Mouse (Mus musculus) spleen, adult 2 months (tissue): ENCODE measurements around the gene Kcnt1. TPM values are rescaled to one million over a fixed set of nuclear protein-coding genes. Genes with fewer than 3 reads are reported as not detected.

Source experiments
- DNase-seq, 2 experiments: peaks; one replicate each; pipeline versions ENCODE4 v3.0.0 to v3.0.0-alpha.2; 2012 to 2021; ENCODE audit warnings: low spot score in 2 of 2, low read depth in 1 of 2
- H3K27ac ChIP-seq: fragments of 200-500 bp; 2 replicates; pipeline ENCODE4 v1.5.1; 2012; ENCODE audit warnings: low read length, inconsistent platforms; ENCODE audit not compliant: insufficient read depth
- H3K27me3 ChIP-seq: fragments of 200-500 bp; 2 replicates; pipeline ENCODE4 v1.6.1; 2012; ENCODE audit warnings: mild to moderate bottlenecking, moderate library complexity, low read length, inconsistent platforms; ENCODE audit not compliant: control insufficient read depth, insufficient read depth
- H3K36me3 ChIP-seq: fragments of 200-500 bp; 2 replicates; pipeline ENCODE4 v1.6.1; 2012; ENCODE audit warnings: mild to moderate bottlenecking, low read length, inconsistent platforms; ENCODE audit not compliant: control insufficient read depth, insufficient read depth
- H3K4me1 ChIP-seq: fragments of 200-500 bp; 2 replicates; pipeline ENCODE4 v1.6.1; 2011; ENCODE audit warnings: inconsistent platforms; ENCODE audit not compliant: control insufficient read depth, insufficient read depth, insufficient read length
- H3K4me3 ChIP-seq: fragments of 200-500 bp; 2 replicates; pipeline ENCODE4 v1.5.1; 2011; ENCODE audit warnings: mild to moderate bottlenecking, inconsistent platforms; ENCODE audit not compliant: insufficient read depth, insufficient read length; ENCODE audit errors: extremely low read depth
- CTCF ChIP-seq: fragments of 200-500 bp; IDR thresholded peaks from 2 replicates; pipeline ENCODE4 v1.5.1; 2011; ENCODE audit warnings: mild to moderate bottlenecking, inconsistent platforms; ENCODE audit not compliant: insufficient read depth, insufficient read length, insufficient replicate concordance; ENCODE audit errors: extremely low read depth
- POLR2A ChIP-seq: fragments of 200-500 bp; IDR thresholded peaks from 2 replicates; pipeline ENCODE4 v1.6.1; 2011; ENCODE audit warnings: low read depth, low read length, inconsistent platforms
- WGBS: fragments of 180-500 bp; shearing (Covaris S2); methylation state at CpG from one replicate; pipeline ENCODE4 v1.1.7; 2018; 5-methylcytosine and 5-hydroxymethylcytosine counted together
- polyA plus RNA-seq: library from polyadenylated mRNA; depleted of rRNA; stranded (reverse); fragments of >200 nt; gene quantifications from 2 replicates; pipeline ENCODE4 v1.2.3, GENCODE M21; 2012

The Kcnt1 gene
- polyA plus RNA-seq, 1 experiment = 0.40 TPM

DNA sequence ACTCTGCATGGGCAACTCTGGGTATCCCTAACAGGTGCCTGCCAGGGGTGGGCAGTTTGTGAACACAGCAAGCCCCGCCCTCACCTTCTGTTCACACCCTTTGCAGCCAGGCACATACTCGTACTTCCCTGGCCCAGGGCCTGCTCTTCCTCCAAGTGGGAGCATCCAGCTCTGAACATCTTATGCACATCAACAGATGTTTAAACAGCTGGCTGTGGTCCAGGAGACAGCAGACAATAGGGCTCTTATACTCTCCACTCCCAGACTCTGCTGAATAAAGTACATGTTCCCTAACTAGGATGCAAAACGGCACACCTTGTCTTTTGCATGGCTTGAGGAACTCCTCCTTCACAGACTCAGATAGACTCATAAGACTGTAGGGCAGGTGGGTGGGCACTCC, 56.4 kb downstream of the Kcnt1 start:
- Histone ChIP-seq H3K4me1 (no peaks in the 10 kb centered on the region), H3K27me3 (no peaks in the 10 kb centered on the region), H3K27ac (no peak overlapping the region), H3K4me3 (no peak overlapping the region), H3K36me3 (no peaks in the 10 kb centered on the region)
- no peak for TF ChIP-seq CTCF
- TF ChIP-seq POLR2A = no peak
- DNase-seq = no peak
- WGBS = 74% methylated on average over 3 of the region's 3 CpGs

DNA sequence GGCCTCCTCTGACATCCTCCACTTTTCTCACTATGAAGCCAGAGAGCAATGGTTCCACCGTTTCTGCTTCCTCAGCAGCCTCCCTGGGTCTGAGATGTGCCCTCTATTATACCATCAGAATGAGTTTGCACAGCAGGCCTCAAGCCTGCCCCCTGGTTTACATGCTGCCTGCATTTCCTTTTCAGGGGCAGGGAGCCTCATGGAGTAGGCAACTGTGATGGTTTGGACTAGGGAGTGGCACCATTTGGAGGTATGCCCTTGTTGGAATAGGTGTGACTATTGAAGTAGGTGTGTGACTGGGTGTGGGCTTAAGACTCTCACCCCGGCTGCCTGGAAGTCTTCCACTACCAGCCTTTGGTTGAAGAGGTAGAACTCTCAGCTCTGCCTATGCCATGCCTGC, 60.3 kb downstream of the Kcnt1 start:
- no peak for DNase-seq
- TF ChIP-seq CTCF = no peak
- no peak for TF ChIP-seq POLR2A
- H3K27ac ChIP-seq = no peak overlapping the region
- no peaks in the 10 kb centered on the region for H3K27me3 ChIP-seq
- WGBS = 80% methylated on average over 2 of the region's 2 CpGs
- H3K36me3 ChIP-seq = no peaks in the 10 kb centered on the region
- H3K4me3 ChIP-seq = no peak overlapping the region
- H3K4me1 ChIP-seq = no peaks in the 10 kb centered on the region

DNA sequence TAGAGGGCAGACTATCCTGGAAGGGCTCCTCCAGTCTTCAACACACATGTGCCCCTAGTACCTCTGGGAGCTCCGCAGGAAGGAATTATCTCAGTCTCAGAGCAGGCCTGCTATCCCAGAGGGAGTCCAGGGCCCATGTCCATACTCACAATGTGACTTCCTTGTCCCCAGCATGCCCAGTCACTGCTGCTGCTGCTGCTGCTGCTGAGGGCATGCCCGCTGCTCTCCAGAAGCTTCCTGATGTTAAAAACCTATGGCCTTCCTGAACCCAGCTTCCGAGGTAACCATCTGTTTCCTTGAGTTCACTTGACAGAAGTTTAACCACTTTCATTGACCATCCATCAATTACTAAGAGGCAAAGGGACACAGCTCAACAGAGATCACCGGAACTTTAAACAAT, 61.4 kb downstream of the Kcnt1 start:
- 55% methylated on average over 4 of the region's 4 CpGs for WGBS
- H3K4me3 ChIP-seq = no peak overlapping the region
- no peak for DNase-seq
- no peaks in the 10 kb centered on the region for H3K4me1 ChIP-seq
- H3K27ac ChIP-seq = no peak overlapping the region
- no peak for TF ChIP-seq POLR2A
- H3K36me3 ChIP-seq = peaks cover 4% of the 10 kb centered on the region; the same call in 1 of the 2 replicates
- no peaks in the 10 kb centered on the region for H3K27me3 ChIP-seq

DNA sequence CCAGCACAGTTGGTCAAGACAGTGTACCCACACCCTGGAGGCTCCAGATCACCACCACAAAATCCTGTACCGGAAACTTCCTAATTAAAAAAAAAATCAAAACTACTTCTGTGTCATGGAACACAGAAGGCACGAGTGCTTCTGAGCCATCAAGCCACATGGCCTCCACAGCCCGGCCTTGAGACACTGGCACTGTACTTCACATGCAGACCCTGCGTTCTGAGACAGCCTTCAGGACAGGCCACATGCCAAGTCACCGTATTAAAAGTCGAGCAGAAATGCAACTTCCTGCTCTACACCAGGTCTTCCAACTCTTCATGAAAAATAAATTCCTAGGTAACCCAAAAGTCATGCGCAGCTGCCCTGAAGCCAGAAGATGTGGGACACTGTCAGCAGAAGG, 64.3 kb downstream of the Kcnt1 start:
- H3K36me3 ChIP-seq = peaks cover 12% of the 10 kb centered on the region

DNA sequence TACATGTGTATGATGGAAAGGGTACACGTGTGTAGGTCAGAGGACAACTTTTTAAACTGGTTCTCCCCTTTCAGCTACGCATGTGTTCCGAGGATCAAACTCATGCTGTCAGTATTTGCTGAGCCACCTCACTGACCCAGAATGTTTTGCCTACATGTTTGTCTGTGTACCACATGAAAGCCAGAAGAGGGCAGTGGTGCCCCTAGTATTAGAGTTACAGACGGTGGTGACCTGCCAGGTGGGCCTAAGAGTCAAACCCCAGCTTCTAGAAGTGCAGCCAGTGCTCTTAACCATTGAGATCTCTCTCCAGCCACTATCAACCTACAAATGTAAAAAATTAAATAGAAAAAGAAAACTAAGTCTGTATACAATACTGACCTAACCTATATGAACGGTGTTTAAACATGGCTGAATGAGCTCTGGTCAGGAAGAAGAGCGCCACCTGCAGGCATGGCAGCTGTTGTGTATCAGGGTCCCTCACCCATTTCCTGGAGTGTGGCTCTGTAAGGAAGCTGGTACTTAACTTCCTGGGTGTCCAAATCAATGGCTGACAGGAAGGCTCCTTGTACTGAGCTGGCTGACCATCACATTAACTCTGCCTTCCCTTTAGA, 67.8 kb downstream of the Kcnt1 start:
- no peak for DNase-seq
- Histone ChIP-seq H3K27me3 (no peaks in the 10 kb centered on the region), H3K4me3 (no peak overlapping the region), H3K27ac (no peak overlapping the region), H3K36me3 (peaks cover 26% of the 10 kb centered on the region), H3K4me1 (no peaks in the 10 kb centered on the region)
- WGBS = 85% methylated on average over 6 of the region's 6 CpGs
- peak; percentile 24; the same call in 1 of the 2 replicates for TF ChIP-seq CTCF
- no peak for TF ChIP-seq POLR2A

More for the DNA sequence above, 64.3 kb downstream of the Kcnt1 start:
- no peak overlapping the region for H3K27ac ChIP-seq
- TF ChIP-seq POLR2A (no peak), CTCF (no peak)
- no peak for DNase-seq
- no peaks in the 10 kb centered on the region for H3K27me3 ChIP-seq
- WGBS = 76% methylated on average over 7 of the region's 7 CpGs
- H3K4me3 ChIP-seq = no peak overlapping the region
- H3K4me1 ChIP-seq = no peaks in the 10 kb centered on the region

DNA sequence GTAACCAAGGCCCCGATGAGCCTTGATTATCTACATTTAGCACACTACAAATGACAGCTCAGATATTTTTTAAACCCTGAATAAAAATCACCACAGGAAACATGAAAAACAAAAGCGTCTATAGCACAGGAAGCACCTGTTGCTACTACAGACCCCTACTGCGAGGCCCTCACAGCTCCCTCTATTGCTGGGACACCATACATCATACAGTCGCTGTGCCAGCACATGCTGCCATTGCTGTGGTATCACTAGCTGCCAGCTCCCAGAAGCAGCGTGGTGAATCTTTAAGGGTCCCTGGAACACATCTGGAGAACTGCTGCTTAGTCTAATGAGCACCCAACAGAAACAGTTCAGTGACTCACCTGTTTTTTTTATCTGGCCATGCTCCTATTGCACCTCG, 77.0 kb downstream of the Kcnt1 start:
- WGBS = 12% methylated on average over 6 of the region's 6 CpGs
- Histone ChIP-seq H3K4me3 (no peak overlapping the region), H3K27me3 (no peaks in the 10 kb centered on the region), H3K4me1 (no peaks in the 10 kb centered on the region), H3K36me3 (peaks cover 28% of the 10 kb centered on the region), H3K27ac (no peak overlapping the region)
- no peak for DNase-seq
- TF ChIP-seq CTCF (no peak), POLR2A (no peak)

DNA sequence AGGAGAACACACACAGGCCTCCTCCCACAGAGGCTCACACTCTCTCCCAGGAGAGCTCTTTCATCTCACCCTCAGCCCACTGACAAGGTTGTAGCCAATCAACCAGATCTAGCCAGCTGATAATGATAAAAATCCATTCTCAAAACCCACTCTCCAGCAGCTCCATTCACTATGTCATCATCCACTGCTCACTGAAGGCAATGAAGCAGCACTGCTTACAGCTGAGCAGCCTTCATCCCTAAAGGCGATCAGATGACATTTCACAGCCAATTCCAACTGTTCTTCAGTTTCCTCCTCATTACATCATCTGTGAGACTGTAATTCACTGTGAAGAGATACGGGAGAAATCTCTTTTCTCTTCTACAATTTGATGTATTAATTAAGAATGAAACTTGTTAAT, 80.3 kb downstream of the Kcnt1 start:
- Histone ChIP-seq H3K27me3 (no peaks in the 10 kb centered on the region), H3K27ac (no peak overlapping the region), H3K4me3 (no peak overlapping the region), H3K36me3 (peaks cover 18% of the 10 kb centered on the region), H3K4me1 (no peaks in the 10 kb centered on the region)
- 86% methylated on average over 2 of the region's 2 CpGs for WGBS
- no peak for DNase-seq
- no peak for TF ChIP-seq CTCF
- TF ChIP-seq POLR2A = no peak
